Mouse (Mus musculus) testis, adult 10 weeks (tissue): ENCODE results near the gene Acat1. TPM values are rescaled to one million over a fixed set of nuclear protein-coding genes. Genes with fewer than 3 reads are reported as not detected.

ENCODE experiments used
- polyA plus RNA-seq: library from polyadenylated mRNA; stranded (reverse); fragments of 350-450 nt; fragmentation: Illumina TruSeq; extraction: RNeasy Lipid Tissue Mini Kit (QIAGEN cat#74804); gene quantifications from one replicate; pipeline ENCODE4 v1.2.3, GENCODE M21; 2014; ENCODE audit warnings: low read depth, low replicate concordance

Acat1 gene
- 25.1 TPM for polyA plus RNA-seq

GRCm38 (mm10) chr9:53609968-53610781 lies at the start of gene Acat1:
Gene Acat1, minus strand, starts transcription at chr9:53610382.

GRCm38 (mm10) chr9:53536558-53537320 lies 73.4 kb downstream of the Acat1 start, which contains the start of the genes Atm and Npat:
Gene Atm, minus strand, starts transcription at chr9:53536740.
Gene Npat, plus strand, starts transcription at chr9:53537047.

Other genes with a start within 250 kb of the Acat1 start
- gene Kdelc2, start 226.4 kb downstream of the Acat1 start, polyA plus RNA-seq, result 8.6 TPM
- gene 4930550C14Rik, start 208.1 kb downstream of the Acat1 start, polyA plus RNA-seq, result 201 TPM
- 15.8 TPM for gene Atm, start 73.6 kb downstream of the Acat1 start, polyA plus RNA-seq
- 32.5 TPM for gene Npat, start 73.3 kb downstream of the Acat1 start, polyA plus RNA-seq
- 150 TPM for gene Cul5, start 59.6 kb upstream of the Acat1 start, polyA plus RNA-seq
- 0.70 TPM for gene Rab39, start 95.8 kb upstream of the Acat1 start, polyA plus RNA-seq
- 12.2 TPM for gene Slc35f2, start 161.2 kb upstream of the Acat1 start, polyA plus RNA-seq
- gene Sln, start 239.8 kb upstream of the Acat1 start, polyA plus RNA-seq, result not detected